Comparison of ENCODE assay signal across 15 mouse cellular contexts in genomic region chr15:10940148-10941108, GRCm38 (mm10). TPM values are rescaled to one million over a fixed set of nuclear protein-coding genes. Genes with fewer than 3 reads are reported as not detected.
A peak's percentile ranks its signal among the peaks of the same experiment; 100 is the strongest.
DNase-seq lines count a peak whose midpoint lies in the region; ATAC-seq lines count a peak whose summit lies in the region.
"Had no signal": no experiment of that assay in that cellular context is flagged by ENCODE, and none has a peak within 500 bp of the region (broad histone marks: within the 10 kb centered on the region; RNA-seq: fewer than 3 reads in every experiment).

No protein-coding gene starts in this region.

- WGBS in kidney, embryonic 14.5 days: 73% methylated on average over 15 of the region's 15 CpGs
- WGBS in limb, embryonic 13.5 days: 63% methylated on average over 15 of the region's 15 CpGs

- H3K9me3 ChIP-seq in kidney, embryonic 14.5 days (ENCODE audit: control insufficient read depth, low read length): no peaks in the 10 kb centered on the region
- no peaks in the 10 kb centered on the region for H3K9me3 ChIP-seq in limb, embryonic 13.5 days

- ATAC-seq in kidney, embryonic 14.5 days (ENCODE audit: low FRiP score, low TSS enrichment): no peak
- ATAC-seq in limb, embryonic 13.5 days (ENCODE audit: low FRiP score, low read depth): peak; percentile 88

- H3K4me1 ChIP-seq in kidney, embryonic 14.5 days (ENCODE audit: control insufficient read depth, insufficient read depth, low read length): no peaks in the 10 kb centered on the region
- no peaks in the 10 kb centered on the region for H3K4me1 ChIP-seq in limb, embryonic 13.5 days

- no peak overlapping the region for H3K4me3 ChIP-seq in kidney, embryonic 14.5 days (ENCODE audit: low read length)
- no peak overlapping the region for H3K4me3 ChIP-seq in limb, embryonic 13.5 days
- H3K4me3 ChIP-seq: erythroblast, embryonic 14.5 days had no signal

- no peaks in the 10 kb centered on the region for H3K27me3 ChIP-seq in kidney, embryonic 14.5 days (ENCODE audit: control insufficient read depth, insufficient read depth, low read length)
- H3K27me3 ChIP-seq in limb, embryonic 13.5 days: no peaks in the 10 kb centered on the region

- H3K9ac ChIP-seq in kidney, embryonic 14.5 days (ENCODE audit: low read depth, low read length): no peak overlapping the region
- no peak overlapping the region for H3K9ac ChIP-seq in limb, embryonic 13.5 days

- intact Hi-C loops in left cerebral cortex, postnatal 14 days (cut with DNase I): no loop called here

- H3K27ac ChIP-seq in kidney, embryonic 14.5 days (ENCODE audit: low read depth, low read length): no peak overlapping the region
- no peak overlapping the region for H3K27ac ChIP-seq in limb, embryonic 13.5 days

- no peaks in the 10 kb centered on the region for H3K36me3 ChIP-seq in kidney, embryonic 14.5 days (ENCODE audit: control insufficient read depth, insufficient read depth, low read length)
- H3K36me3 ChIP-seq in limb, embryonic 13.5 days: no peaks in the 10 kb centered on the region

- H3K4me2 ChIP-seq in kidney, embryonic 14.5 days (replicated peaks; ENCODE audit: low read depth, low read length): no peak overlapping the region
- H3K4me2 ChIP-seq in limb, embryonic 13.5 days (replicated peaks): no peak overlapping the region
- H3K4me2 ChIP-seq: liver, embryonic 11.5 days had no signal

- peak; percentile 54 for DNase-seq in kidney, postnatal 14 days
- DNase-seq in forelimb bud, embryonic 11.5 days (ENCODE audit: low read depth, low spot score): peak; percentile 16
- peak; percentile 21 for DNase-seq in retina, embryonic 14.5 days (ENCODE audit: low spot score)
- DNase-seq in left cerebral cortex, postnatal 14 days (ENCODE audit: low spot score in 2 of 2): no peak
- no peak for DNase-seq in yolk sac, embryonic 10.5 days (ENCODE audit: low spot score)
- no peak for DNase-seq in cerebellum, postnatal 25 days
- DNase-seq: adrenal gland, postnatal 10 days; layer of hippocampus, postnatal 36 days; right cerebral cortex, postnatal 25 days had no signal

RNA-seq across cellular contexts. Expression of gene C1qtnf3, which starts 11.7 kb away (rescaled TPM):
- 6.0 and 8.1 TPM in 2 replicates for polyA plus RNA-seq in kidney, embryonic 14.5 days (2014; fragmentation: Nextera tagmentation; extraction: Ambion mirVana)
- polyA plus RNA-seq in limb, embryonic 13.5 days (2015; fragmentation: Nextera tagmentation; extraction: Ambion mirVana): 37.8 and 44.4 TPM in 2 replicates
- total RNA-seq in left cerebral cortex, postnatal 14 days (2021): under 1 TPM; 0.19 to 0.33 TPM
- total RNA-seq: layer of hippocampus, postnatal 36 days; megakaryocyte progenitor cell, adult 5-6 weeks; neutrophil, adult 5-6 weeks had no signal
- polyA plus RNA-seq: erythroblast, embryonic 14.5 days had no signal

RNA-seq across cellular contexts. Expression of gene Amacr, which starts 41.1 kb away (rescaled TPM):
- polyA plus RNA-seq in kidney, embryonic 14.5 days (2014; fragmentation: Nextera tagmentation; extraction: Ambion mirVana): 22.1 and 26.0 TPM in 2 replicates
- 21.2 and 21.3 TPM in 2 replicates for polyA plus RNA-seq in limb, embryonic 13.5 days (2015; fragmentation: Nextera tagmentation; extraction: Ambion mirVana)
- total RNA-seq in left cerebral cortex, postnatal 14 days (2021): 10 to 100 TPM in 1 of 2 experiments, 1 to 10 TPM in 1; 8.3 to 10.2 TPM

Comparison
In these comparisons a context has a peak if more than half of its experiments do, and no peak if none do; other contexts are left out.
1. DNase-seq: peak in kidney, postnatal 14 days (single experiment), forelimb bud, embryonic 11.5 days (single experiment) and retina, embryonic 14.5 days (single experiment); none in left cerebral cortex, postnatal 14 days (0 of 2), yolk sac, embryonic 10.5 days (single experiment) and cerebellum, postnatal 25 days (0 of 2).